Mouse (Mus musculus) activated CD4-positive, CD25-positive, alpha-beta regulatory T cell, adult 9 weeks (primary cell): ENCODE results near the gene Fam102a. TPM values are rescaled to one million over a fixed set of nuclear protein-coding genes. Genes with fewer than 3 reads are reported as not detected.

Source experiments
- polyA plus RNA-seq: library from polyadenylated mRNA; unstranded; fragments of 100-300 nt; shearing (Covaris generic); gene quantifications from one replicate; pipeline ENCODE4 v1.2.1, GENCODE M21; 2017

Fam102a gene
- 59.5 TPM for polyA plus RNA-seq

DNA sequence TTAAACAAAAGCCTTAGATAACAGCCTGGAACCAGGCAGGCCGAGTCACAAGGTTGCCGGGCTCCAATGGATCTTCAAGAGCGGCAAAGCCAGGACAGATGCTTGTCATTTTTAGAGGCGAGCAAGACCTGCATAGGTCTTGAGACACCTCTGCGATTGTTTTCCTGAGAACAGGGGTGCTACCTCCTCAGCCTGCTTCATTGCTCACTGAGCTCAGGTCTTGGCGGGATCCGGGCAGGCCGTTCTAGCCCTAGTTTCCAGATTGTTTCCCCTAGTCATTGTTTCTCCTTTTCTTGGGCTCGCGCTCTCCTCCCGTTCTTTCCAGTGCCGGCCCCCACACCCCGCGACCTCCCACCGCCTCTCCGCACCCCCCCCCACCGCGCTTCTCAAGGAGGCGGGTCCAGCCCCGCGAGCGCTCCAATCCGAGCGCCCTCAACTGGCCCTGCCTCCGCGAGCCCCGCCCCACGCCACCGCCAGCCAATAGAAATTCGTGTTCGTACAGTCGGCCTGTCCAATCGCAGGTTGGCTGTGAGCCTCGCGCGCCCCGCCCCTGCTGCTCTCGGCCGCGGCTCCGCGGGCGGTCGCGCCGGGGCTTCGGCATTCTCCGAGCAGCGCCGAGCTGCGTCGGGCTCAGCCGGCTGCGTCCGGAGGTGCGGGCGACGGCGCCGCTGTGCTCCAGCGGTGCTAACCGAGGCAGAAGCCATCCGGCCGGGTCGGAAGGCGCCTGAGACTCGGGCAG lies at the start of gene Fam102a:
Fam102a (plus strand) TSS at position 600 of the 739 bp plus-strand sequence.

DNA sequence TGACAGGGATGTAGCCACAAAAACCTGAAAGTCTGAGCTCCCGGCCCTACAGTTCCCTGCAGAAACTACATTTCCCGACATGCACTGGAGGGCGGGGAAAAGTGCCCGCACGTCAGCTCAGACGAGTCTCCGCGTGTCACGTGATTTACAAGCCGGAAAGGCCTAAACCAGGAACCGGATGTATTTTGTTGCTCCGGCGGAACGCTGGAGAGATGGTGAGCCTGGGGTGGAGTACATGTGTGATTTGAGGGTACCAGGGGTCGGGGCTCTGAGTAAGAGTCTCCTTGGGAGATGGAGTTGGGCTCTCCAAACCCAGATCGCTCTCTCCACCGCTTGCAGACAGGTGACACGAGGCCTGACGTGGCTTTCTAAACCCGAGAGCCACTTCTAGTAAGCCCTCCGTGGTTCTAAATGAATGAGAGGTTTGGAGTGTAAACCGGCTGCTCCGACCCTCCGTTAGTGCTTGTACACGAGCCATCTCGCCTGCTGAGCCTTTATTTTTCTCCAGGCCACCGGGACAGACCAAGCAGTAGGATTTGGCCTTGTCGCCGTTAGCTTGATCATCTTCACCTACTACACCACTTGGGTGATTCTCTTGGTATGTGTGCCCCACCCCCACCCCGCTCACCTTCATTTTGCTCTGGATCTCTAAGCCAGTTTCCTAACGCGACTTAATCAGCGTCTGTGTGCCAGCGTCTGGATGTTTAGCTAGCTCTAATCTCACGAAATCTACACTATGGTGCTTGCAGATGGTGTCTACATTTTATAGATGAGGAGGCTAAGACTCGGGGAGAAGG lies 35.8 kb downstream of the Fam102a start, which contains the start of gene Dpm2:
Dpm2 (plus strand) TSS at position 161 of the 797 bp plus-strand sequence.

DNA sequence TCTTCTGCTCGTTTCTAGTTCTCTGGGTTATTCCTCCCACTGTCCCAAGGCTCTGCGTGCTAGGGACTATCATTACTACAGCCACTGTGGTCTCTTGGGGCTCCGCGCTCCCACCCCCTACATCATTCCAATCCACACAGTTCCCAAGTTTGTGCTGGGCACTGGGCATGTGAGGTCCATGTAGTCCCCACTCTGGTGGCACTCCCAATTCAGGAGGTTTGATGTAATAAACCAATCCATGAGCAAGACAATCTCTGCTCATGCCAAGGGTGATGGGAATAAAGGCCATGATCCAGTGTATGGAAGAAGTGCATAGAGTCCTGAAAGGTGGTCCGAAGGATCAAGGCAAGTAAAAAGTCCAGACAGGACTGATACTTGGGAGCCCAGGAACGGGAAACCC lies 39.4 kb downstream of the Fam102a start, which contains the start of gene Pip5kl1:
Pip5kl1 (plus strand) TSS at position 301 of the 400 bp plus-strand sequence.

DNA sequence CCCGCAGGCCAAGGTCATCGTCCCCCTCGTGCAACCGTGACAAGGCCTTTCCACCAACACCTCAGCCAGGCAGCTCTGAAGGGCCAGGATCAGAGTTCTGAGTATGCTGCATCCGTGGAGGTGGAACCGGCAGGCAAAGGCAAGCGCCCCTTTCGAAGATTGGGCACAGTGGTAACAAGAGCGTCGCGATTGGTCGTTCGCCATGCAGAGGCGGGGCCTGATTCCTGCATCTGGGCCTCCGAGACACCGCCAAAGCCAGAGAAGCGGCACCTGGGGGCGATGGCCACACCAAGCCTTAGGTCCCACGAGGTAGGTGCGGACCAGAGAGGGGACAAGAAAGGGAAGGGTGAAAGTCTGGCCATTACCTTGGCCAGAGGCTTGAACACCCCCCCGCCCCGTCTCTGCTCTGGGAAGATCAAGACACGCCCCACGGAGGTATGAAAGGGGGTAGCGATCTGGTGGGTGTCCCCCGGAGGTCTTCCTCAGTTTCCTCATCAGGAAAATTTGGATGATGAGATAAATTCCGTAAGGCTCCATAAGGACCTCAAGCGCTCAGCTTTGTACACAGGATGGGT lies 40.5 kb downstream of the Fam102a start, which contains the start of gene 9430097D07Rik:
9430097D07Rik (minus strand) TSS at position 99 of the 575 bp plus-strand sequence.

DNA sequence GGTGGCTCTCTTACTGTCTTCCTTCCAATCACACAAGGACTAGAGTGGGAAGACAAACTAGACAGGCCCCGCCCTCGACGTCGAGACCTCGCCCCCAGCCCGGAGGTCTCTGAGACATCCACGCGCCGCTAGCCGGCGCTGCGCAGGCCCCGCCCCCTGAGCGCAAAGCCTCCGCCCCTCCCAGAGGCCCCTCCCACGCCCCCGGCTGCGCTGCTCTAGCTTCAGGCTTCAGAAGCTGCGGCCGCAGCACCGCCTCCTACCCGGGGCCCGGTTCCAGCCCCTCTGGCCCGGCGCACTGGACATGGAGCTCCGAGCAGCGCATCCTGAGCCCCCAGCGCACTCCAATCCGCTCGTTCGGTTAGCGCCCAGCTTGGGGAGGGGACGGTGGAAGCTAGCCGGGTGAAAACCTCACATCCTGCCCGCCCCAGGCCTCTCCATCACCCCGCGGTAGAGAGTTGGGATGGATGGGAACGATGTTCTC lies 51.8 kb downstream of the Fam102a start, which contains the start of gene St6galnac4:
St6galnac4 (plus strand) TSS at position 225 of the 481 bp plus-strand sequence.

DNA sequence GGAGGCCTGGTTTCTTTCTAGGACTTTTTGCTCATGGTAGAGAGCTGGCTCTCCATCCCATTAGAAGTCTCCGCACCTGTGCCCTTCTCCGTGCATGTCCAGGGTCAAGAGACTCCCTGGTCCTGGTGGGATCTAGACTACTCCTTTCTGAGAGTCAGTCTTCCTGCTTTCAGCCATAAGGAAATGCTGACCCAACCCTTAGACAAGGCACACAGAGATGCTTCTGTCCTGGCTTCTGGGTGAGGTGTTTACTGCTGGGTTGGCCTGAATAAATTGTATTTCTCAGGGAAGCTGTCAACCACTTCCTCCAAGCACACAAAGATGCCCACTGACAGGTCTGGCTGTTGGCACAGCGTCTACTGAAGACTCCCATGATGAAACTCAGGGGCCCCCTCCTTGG lies 64.3 kb downstream of the Fam102a start, which contains the start of gene St6galnac6:
St6galnac6 (plus strand) TSS at position 301 of the 400 bp plus-strand sequence.

Other genes starting within 250 kb of the Fam102a start
- 45.3 TPM for gene Golga2, start 247.9 kb upstream of the Fam102a start, polyA plus RNA-seq
- gene Swi5, start 247.3 kb upstream of the Fam102a start, polyA plus RNA-seq, result 279 TPM
- gene Ciz1, start 183.0 kb upstream of the Fam102a start, polyA plus RNA-seq, result 122 TPM
- gene Dnm1, start 182.0 kb upstream of the Fam102a start, polyA plus RNA-seq, result not detected
- gene 1110008P14Rik, start 153.4 kb upstream of the Fam102a start, polyA plus RNA-seq, result 85.2 TPM
- not detected for gene Lcn2, start 147.1 kb upstream of the Fam102a start, polyA plus RNA-seq
- gene Ptges2, start 139.4 kb upstream of the Fam102a start, polyA plus RNA-seq, result 2.2 TPM
- 8.3 TPM for gene Naif1, start 84.9 kb upstream of the Fam102a start, polyA plus RNA-seq
- 4.1 TPM for gene Slc25a25, start 83.9 kb upstream of the Fam102a start, polyA plus RNA-seq
- gene Dpm2, start 35.5 kb downstream of the Fam102a start, polyA plus RNA-seq, result 142 TPM
- not detected for gene Pip5kl1, start 39.5 kb downstream of the Fam102a start, polyA plus RNA-seq
- gene 9430097D07Rik, start 40.4 kb downstream of the Fam102a start, polyA plus RNA-seq, result not detected
- 47.0 TPM for gene St6galnac4, start 51.8 kb downstream of the Fam102a start, polyA plus RNA-seq
- gene St6galnac6, start 64.4 kb downstream of the Fam102a start, polyA plus RNA-seq, result 3.4 TPM
- not detected for gene Ak1, start 86.4 kb downstream of the Fam102a start, polyA plus RNA-seq
- gene Eng, start 111.3 kb downstream of the Fam102a start, polyA plus RNA-seq, result 0.23 TPM
- gene Fpgs, start 168.8 kb downstream of the Fam102a start, polyA plus RNA-seq, result 15.6 TPM
- 35.7 TPM for gene Cdk9, start 177.7 kb downstream of the Fam102a start, polyA plus RNA-seq
- 139 TPM for gene Sh2d3c, start 185.7 kb downstream of the Fam102a start, polyA plus RNA-seq
- gene 6330409D20Rik, start 205.7 kb downstream of the Fam102a start, polyA plus RNA-seq, result 0.66 TPM
- gene Tor2a, start 221.9 kb downstream of the Fam102a start, polyA plus RNA-seq, result 69.2 TPM
- 2.0 TPM for gene Ttc16, start 240.3 kb downstream of the Fam102a start, polyA plus RNA-seq
- gene Ptrh1, start 240.5 kb downstream of the Fam102a start, polyA plus RNA-seq, result 8.0 TPM
- 0.68 TPM for gene Cfap157, start 249.1 kb downstream of the Fam102a start, polyA plus RNA-seq